Mouse (Mus musculus): ENCODE results near the gene Glycam1.

The Glycam1 gene

GRCm38 (mm10) chr15:103518600-103519385 is 46.1 kb downstream of the Glycam1 start:
- no peak for DNase-seq (ENCODE audit: low spot score)

DNA sequence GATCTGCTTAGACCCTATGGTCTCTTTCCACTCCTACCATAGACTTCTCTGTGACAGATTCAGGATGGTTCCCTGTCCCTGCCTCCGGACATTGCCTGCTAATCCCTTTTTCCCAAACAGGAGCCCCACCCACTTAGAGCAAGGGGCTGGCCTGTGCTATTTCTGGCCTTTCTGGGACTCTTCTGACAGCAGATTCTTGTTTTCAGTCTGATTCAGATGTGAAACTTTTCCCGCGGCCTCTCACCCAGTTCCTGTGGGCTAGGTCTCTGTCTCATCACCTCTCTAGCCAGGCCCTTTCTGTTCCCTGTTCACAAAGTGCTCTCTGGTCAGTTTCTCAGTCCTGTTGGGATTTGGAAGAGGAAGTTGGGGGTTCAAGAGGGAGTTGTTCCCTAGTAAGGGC is 50.0 kb downstream of the Glycam1 start:
- no peak for DNase-seq (ENCODE audit: low spot score)

GRCm38 (mm10) chr15:103514119-103514518 is 50.8 kb downstream of the Glycam1 start:
- peak; percentile 66 for DNase-seq (ENCODE audit: low spot score)

DNA sequence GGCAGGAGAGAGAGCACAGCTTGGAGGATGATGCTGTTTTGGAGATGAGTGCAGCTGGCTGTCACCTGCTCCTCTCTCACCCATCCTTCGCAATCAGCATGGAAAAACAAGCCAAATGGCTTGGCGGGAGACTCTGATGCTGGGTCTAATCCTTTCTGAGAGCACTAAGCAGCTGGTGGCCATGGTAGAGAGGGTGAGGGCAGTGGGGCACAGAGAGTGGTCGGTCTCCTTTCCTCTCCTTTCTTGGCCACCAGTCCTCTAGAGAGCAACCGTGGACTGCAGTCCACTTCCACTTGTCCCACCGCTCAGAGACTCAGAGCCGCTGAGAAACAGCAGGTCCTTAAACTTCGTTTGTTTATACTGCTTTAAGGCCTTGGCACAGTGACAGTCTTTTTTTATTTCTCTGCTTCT is 51.3 kb downstream of the Glycam1 start:
- DNase-seq (ENCODE audit: low spot score), result no peak
